ENCODE assay signal across 1 mouse cellular context in genomic region chr12:84617663-84618062, GRCm38 (mm10).
TF ChIP-seq lines count a peak whose summit lies in the region.

No protein-coding gene starts in this region.

TF ChIP-seq in CH12.LX, 34 proteins besides CTCF, POLR2A, EP300 and RAD21 (continued from another document):
- TF ChIP-seq ZNF384 (IDR thresholded peaks at IDR 0.05; ENCODE audit: low read depth, low read length) (no peak), PAX5 (IDR thresholded peaks at IDR 0.05; ENCODE audit: low read length) (no peak), BHLHE40 (IDR thresholded peaks at IDR 0.05; ENCODE audit: low read depth, low read length) (peak; percentile 42), GABPA (IDR thresholded peaks at IDR 0.05; ENCODE audit: insufficient replicate concordance, low read depth, low read length) (no peak), USF1 (IDR thresholded peaks at IDR 0.05; ENCODE audit: low read depth, low read length) (peak; percentile 29; the same call in 1 of the 2 replicates), SIN3A (IDR thresholded peaks at IDR 0.05; ENCODE audit: low read length) (no peak)
